Mouse (Mus musculus): ENCODE measurements around the gene Tas2r123.

Gene Tas2r123

GRCm38 (mm10) chr6:132846842-132847241 is at the start of gene Tas2r123:
Tas2r123 (plus strand) TSS chr6:132847142.
- DNase-seq: no peak

- no peak for DNase-seq
These were observed 44.4 kb upstream of the Tas2r123 start, which contains the start of gene Tas2r117 for GRCm38 (mm10) chr6:132802518-132802917. Tas2r117 (plus strand) TSS chr6:132802818.

- no peak for DNase-seq
These were observed 8.2 kb downstream of the Tas2r123 start, which contains the start of gene Tas2r116 for GRCm38 (mm10) chr6:132855138-132855537. Tas2r116 (plus strand) TSS chr6:132855438.

GRCm38 (mm10) chr6:132867708-132868107 is 20.8 kb downstream of the Tas2r123 start, which contains the start of gene Tas2r110:
Tas2r110 (plus strand) TSS chr6:132868008.
- DNase-seq: no peak

- no peak for DNase-seq
These were observed 45.8 kb downstream of the Tas2r123 start, which contains the start of gene Tas2r113 for GRCm38 (mm10) chr6:132892711-132893110. Tas2r113 (plus strand) TSS chr6:132893011.

All from cerebellum, postnatal 10 days (tissue).